In the genomic region with DNA sequence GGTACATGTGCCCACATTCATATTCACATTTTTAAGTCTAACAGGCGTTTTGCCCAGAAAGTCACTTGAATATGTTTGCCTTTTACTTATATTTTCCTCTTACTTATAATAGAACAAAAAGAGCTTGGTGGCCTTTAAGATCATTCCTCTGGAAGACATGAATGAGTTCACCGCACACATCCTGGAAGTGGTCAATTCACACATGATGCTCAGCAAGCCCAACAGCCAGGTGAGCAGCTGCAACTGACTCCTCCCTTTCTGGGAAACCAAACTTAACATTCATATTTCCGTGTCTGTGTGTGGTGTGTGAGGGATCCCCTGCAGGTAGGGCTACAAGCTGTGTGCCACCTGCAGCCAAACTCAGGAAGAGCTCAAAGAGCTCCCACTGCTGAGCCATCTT, we compare ENCODE assay signal across 23 mouse cellular contexts. TPM values are rescaled to one million over a fixed set of nuclear protein-coding genes. Genes with fewer than 3 reads are reported as not detected.
DNase-seq lines count a peak whose midpoint lies in the region; ATAC-seq and TF ChIP-seq lines count a peak whose summit lies in the region.
"Had no signal": no experiment of that assay in that cellular context is flagged by ENCODE, and none has a peak within 500 bp of the region (broad histone marks: within the 10 kb centered on the region; RNA-seq: fewer than 3 reads in every experiment).

No protein-coding gene starts in this region.

- TF ChIP-seq CTCF in midbrain, postnatal 0 days (IDR thresholded peaks at IDR 0.05): no peak
- TF ChIP-seq CTCF in CH12.LX (conservative IDR thresholded peaks at IDR 0.05 in 1 of 2, IDR thresholded peaks at IDR 0.05 in 1 of 2; ENCODE audit: low read depth in 2 of 2, low read length in 2 of 2): no peak

- no peak overlapping the region for H3K27ac ChIP-seq in midbrain, embryonic 11.5 days (ENCODE audit: low read depth, low read length)
- no peak overlapping the region for H3K27ac ChIP-seq in midbrain, postnatal 0 days (ENCODE audit: low read depth, low read length)
- no peak overlapping the region for H3K27ac ChIP-seq in CH12.LX (ENCODE audit: insufficient read depth, low read depth)
- H3K27ac ChIP-seq in liver, embryonic 11.5 days (ENCODE audit: low read depth, low read length): no peak overlapping the region
- H3K27ac ChIP-seq: embryonic facial prominence, embryonic 10.5 days; embryonic facial prominence, embryonic 12.5 days; forebrain, embryonic 13.5 days; forebrain, embryonic 15.5 days had no signal

- H3K4me1 ChIP-seq in midbrain, embryonic 11.5 days (ENCODE audit: control insufficient read depth, insufficient read depth, low read length): no peaks in the 10 kb centered on the region
- H3K4me1 ChIP-seq in midbrain, postnatal 0 days (ENCODE audit: insufficient read depth, low read length): no peaks in the 10 kb centered on the region
- H3K4me1 ChIP-seq in CH12.LX (ENCODE audit: control insufficient read depth in 1 of 2, insufficient read depth in 2 of 2): peaks cover 16 to 58% of the 10 kb centered on the region in 2 experiments
- H3K4me1 ChIP-seq in liver, embryonic 11.5 days (replicated peaks; ENCODE audit: control insufficient read depth, insufficient read depth, low read length): no peaks in the 10 kb centered on the region
- H3K4me1 ChIP-seq: embryonic facial prominence, embryonic 10.5 days; embryonic facial prominence, embryonic 12.5 days; forebrain, embryonic 13.5 days; forebrain, embryonic 15.5 days had no signal

- H3K4me3 ChIP-seq in midbrain, embryonic 11.5 days (ENCODE audit: low read depth, low read length): no peak overlapping the region
- no peak overlapping the region for H3K4me3 ChIP-seq in midbrain, postnatal 0 days (ENCODE audit: low read depth, low read length)
- no peak overlapping the region for H3K4me3 ChIP-seq in CH12.LX (replicated peaks in 1 of 3; ENCODE audit: low read depth in 2 of 3, low read length in 2 of 3, poor library complexity in 1 of 3)
- H3K4me3 ChIP-seq in liver, embryonic 11.5 days (ENCODE audit: low read depth, low read length): no peak overlapping the region
- H3K4me3 ChIP-seq: embryonic facial prominence, embryonic 10.5 days; embryonic facial prominence, embryonic 12.5 days; forebrain, embryonic 13.5 days; forebrain, embryonic 15.5 days had no signal

- in situ Hi-C loops in CH12.LX (cut with MboI; ENCODE audit: low pct_ligation_motif_present, low pct_unique_long_range_greater_than_20kb, low sequenced_read_pairs): loop anchor here (5.0 kb wide), 1 partner anchor 42 kb away; no protein-coding TSS in a partner anchor

- H3K27me3 ChIP-seq in midbrain, embryonic 11.5 days (ENCODE audit: control insufficient read depth, insufficient read depth, low read length): no peaks in the 10 kb centered on the region
- no peaks in the 10 kb centered on the region for H3K27me3 ChIP-seq in midbrain, postnatal 0 days (ENCODE audit: insufficient read depth, low read length)
- no peaks in the 10 kb centered on the region for H3K27me3 ChIP-seq in CH12.LX (replicated peaks)
- H3K27me3 ChIP-seq in liver, embryonic 11.5 days (replicated peaks; ENCODE audit: control insufficient read depth, insufficient read depth, low read length): no peaks in the 10 kb centered on the region
- H3K27me3 ChIP-seq: embryonic facial prominence, embryonic 12.5 days; forebrain, embryonic 13.5 days; forebrain, embryonic 15.5 days had no signal

- TF ChIP-seq RAD21 in CH12.LX (IDR thresholded peaks at IDR 0.05; ENCODE audit: low read depth, low read length): no peak

- 94% methylated on average over 3 of the region's 3 CpGs for WGBS in midbrain, embryonic 11.5 days
- WGBS in midbrain, postnatal 0 days: 80% methylated on average over 3 of the region's 3 CpGs
- 86% methylated on average over 3 of the region's 3 CpGs for WGBS in liver, embryonic 11.5 days

- ATAC-seq in midbrain, embryonic 11.5 days (ENCODE audit: low FRiP score): no peak
- ATAC-seq in midbrain, postnatal 0 days (ENCODE audit: low FRiP score): no peak
- ATAC-seq in activated CD4-positive, CD25-positive, alpha-beta regulatory T cell, adult 4 months: peak; percentile 19
- no peak for ATAC-seq in liver, embryonic 11.5 days (replicated peaks; ENCODE audit: low FRiP score)
- ATAC-seq: forebrain, embryonic 13.5 days; forebrain, embryonic 15.5 days; forebrain, postnatal 0 days had no signal

- no peak overlapping the region for H3K4me2 ChIP-seq in midbrain, embryonic 11.5 days
- H3K4me2 ChIP-seq in midbrain, postnatal 0 days (ENCODE audit: low read depth, low read length, poor library complexity, severe bottlenecking): no peak overlapping the region
- H3K4me2 ChIP-seq in CH12.LX (ENCODE audit: insufficient read depth, low read depth, poor library complexity, severe bottlenecking): no peak overlapping the region
- no peak overlapping the region for H3K4me2 ChIP-seq in liver, embryonic 11.5 days
- H3K4me2 ChIP-seq: embryonic facial prominence, embryonic 12.5 days; forebrain, embryonic 13.5 days; forebrain, embryonic 15.5 days had no signal

- DNase-seq in midbrain, embryonic 11.5 days (ENCODE audit: low spot score, missing footprints): peak; percentile 12
- DNase-seq in midbrain, postnatal 0 days (ENCODE audit: low spot score): no peak
- no peak for DNase-seq in CH12.LX (ENCODE audit: extremely low read depth)
- peak; percentile 51 for DNase-seq in naive thymus-derived CD4-positive, alpha-beta T cell, adult 2 months (ENCODE audit: low read depth)
- no peak for DNase-seq in liver, embryonic 11.5 days (ENCODE audit: low spot score)
- DNase-seq in heart, postnatal 14 days: no peak
- no peak for DNase-seq in kidney, adult 11 months
- DNase-seq: adrenal gland, adult 2 months; adrenal gland, postnatal 10 days; adrenal gland, postnatal 25 days; B cell, adult 2 months; cerebellum, adult 11 months; cerebellum, adult 18-20 months; cerebellum, adult 8-10 months; cerebellum, adult 9-11 months; cerebellum, postnatal 14 days; cerebellum, postnatal 36 days; forebrain, postnatal 0 days had no signal

- H3K9ac ChIP-seq in midbrain, embryonic 11.5 days (ENCODE audit: low read length): no peak overlapping the region
- H3K9ac ChIP-seq in midbrain, postnatal 0 days (replicated peaks; ENCODE audit: low read length, poor library complexity, severe bottlenecking): no peak overlapping the region
- no peak overlapping the region for H3K9ac ChIP-seq in CH12.LX (ENCODE audit: insufficient read depth, low read depth)
- H3K9ac ChIP-seq in liver, embryonic 11.5 days (ENCODE audit: low read depth, low read length): no peak overlapping the region
- H3K9ac ChIP-seq: embryonic facial prominence, embryonic 12.5 days; forebrain, embryonic 13.5 days; forebrain, embryonic 15.5 days; forebrain, postnatal 0 days had no signal

- TF ChIP-seq EP300 in CH12.LX (IDR thresholded peaks at IDR 0.05; ENCODE audit: low read length): no peak

- no peaks in the 10 kb centered on the region for H3K9me3 ChIP-seq in midbrain, embryonic 11.5 days (ENCODE audit: control insufficient read depth, low read length)
- no peaks in the 10 kb centered on the region for H3K9me3 ChIP-seq in midbrain, postnatal 0 days (ENCODE audit: low read length)
- H3K9me3 ChIP-seq in CH12.LX (replicated peaks; ENCODE audit: low read length): no peaks in the 10 kb centered on the region
- H3K9me3 ChIP-seq in liver, embryonic 11.5 days (ENCODE audit: control insufficient read depth, low read length): no peaks in the 10 kb centered on the region
- H3K9me3 ChIP-seq: embryonic facial prominence, embryonic 10.5 days; embryonic facial prominence, embryonic 12.5 days; forebrain, embryonic 13.5 days; forebrain, embryonic 15.5 days had no signal

- 0 out of 2 replicates have a peak, but pooled peaks have one; percentile 27 for TF ChIP-seq POLR2A in CH12.LX (IDR thresholded peaks at IDR 0.05; ENCODE audit: low read depth, low read length)

- H3K79me2 ChIP-seq in CH12.LX (replicated peaks; ENCODE audit: control insufficient read depth, extremely low read depth, insufficient read depth, poor library complexity, severe bottlenecking): peaks cover 10% of the 10 kb centered on the region

- dilution Hi-C loops in CH12.LX (cut with MboI; ENCODE audit: extremely low pct_ligation_motif_present, extremely low pct_unique_long_range_greater_than_20kb, low sequenced_read_pairs): no loop called here

- peaks cover 37% of the 10 kb centered on the region for H3K36me3 ChIP-seq in midbrain, embryonic 11.5 days (ENCODE audit: control insufficient read depth, insufficient read depth, low read length)
- peaks cover 40% of the 10 kb centered on the region for H3K36me3 ChIP-seq in midbrain, postnatal 0 days (ENCODE audit: insufficient read depth, low read length)
- peaks cover 67 to 90% of the 10 kb centered on the region in 2 experiments for H3K36me3 ChIP-seq in CH12.LX (replicated peaks in 1 of 2; ENCODE audit: control insufficient read depth in 1 of 2, insufficient read depth in 1 of 2, low read length in 1 of 2)
- peaks cover 86% of the 10 kb centered on the region for H3K36me3 ChIP-seq in liver, embryonic 11.5 days (ENCODE audit: control insufficient read depth, insufficient read depth, low read length)

- intact Hi-C loops in heart, postnatal 14 days (cut with DNase I): no loop called here

RNA-seq across cellular contexts. Expression of gene Rpa2, which starts 6.8 kb away (rescaled TPM):
- 164 TPM in 2 replicates for polyA plus RNA-seq in midbrain, embryonic 11.5 days (2014; fragmentation: Nextera tagmentation; extraction: Ambion mirVana)
- 17.1 and 18.9 TPM in 2 replicates for total RNA-seq in midbrain, postnatal 0 days (2014; rRNA removed)
- 28.4 and 29.8 TPM in 2 replicates for polyA plus RNA-seq in midbrain, postnatal 0 days (2015; fragmentation: Nextera tagmentation; extraction: Ambion mirVana)
- total RNA-seq in CH12.LX (2012; rRNA removed) (80.2 and 108 TPM in 2 replicates), CH12.LX (2014; rRNA removed) (142 and 157 TPM in 2 replicates)
- 97.9 and 103 TPM in 2 replicates for polyA plus RNA-seq in CH12.LX (2012; ENCODE audit: insufficient read length, low read depth)
- 10 to 100 TPM; 54.6 to 80.3 TPM for polyA plus RNA-seq in activated CD4-positive, CD25-positive, alpha-beta regulatory T cell, adult 4 months (2017; shearing (Covaris generic))
- 156 and 165 TPM in 2 replicates for polyA plus RNA-seq in liver, embryonic 11.5 days (2014; fragmentation: Nextera tagmentation; extraction: Ambion mirVana)
- 10 to 100 TPM; 11.2 to 12.4 TPM for total RNA-seq in heart, postnatal 14 days (2021)

RNA-seq across cellular contexts. Expression of gene Smpdl3b, which starts 17.9 kb away (rescaled TPM):
- 2.1 and 2.4 TPM in 2 replicates for polyA plus RNA-seq in midbrain, embryonic 11.5 days (2014; fragmentation: Nextera tagmentation; extraction: Ambion mirVana)
- total RNA-seq in midbrain, postnatal 0 days (2014; rRNA removed): 0.47 and 1.3 TPM in 2 replicates
- polyA plus RNA-seq in midbrain, postnatal 0 days (2015; fragmentation: Nextera tagmentation; extraction: Ambion mirVana): 1.1 and 1.2 TPM in 2 replicates
- total RNA-seq in CH12.LX (2012; rRNA removed): 20.9 and 24.0 TPM in 2 replicates
- total RNA-seq in CH12.LX (2014; rRNA removed): 3.6 and 4.6 TPM in 2 replicates
- 2.9 TPM in 2 replicates for polyA plus RNA-seq in CH12.LX (2012; ENCODE audit: insufficient read length, low read depth)
- 1 to 10 TPM; 2.7 to 4.4 TPM for polyA plus RNA-seq in activated CD4-positive, CD25-positive, alpha-beta regulatory T cell, adult 4 months (2017; shearing (Covaris generic))
- polyA plus RNA-seq in liver, embryonic 11.5 days (2014; fragmentation: Nextera tagmentation; extraction: Ambion mirVana): 2.9 and 3.2 TPM in 2 replicates
- total RNA-seq in heart, postnatal 14 days (2021): under 1 TPM; 0.71 to 0.98 TPM

RNA-seq across cellular contexts. Expression of gene Themis2, which starts 21.3 kb away (rescaled TPM):
- polyA plus RNA-seq in midbrain, embryonic 11.5 days (2014; fragmentation: Nextera tagmentation; extraction: Ambion mirVana): 1.1 TPM in 2 replicates
- 0.28 and 0.49 TPM in 2 replicates for total RNA-seq in midbrain, postnatal 0 days (2014; rRNA removed)
- 0.49 and 0.75 TPM in 2 replicates for polyA plus RNA-seq in midbrain, postnatal 0 days (2015; fragmentation: Nextera tagmentation; extraction: Ambion mirVana)
- total RNA-seq in CH12.LX (2012; rRNA removed) (14.2 and 17.1 TPM in 2 replicates), CH12.LX (2014; rRNA removed) (9.3 and 10.2 TPM in 2 replicates)
- polyA plus RNA-seq in CH12.LX (2012; ENCODE audit: insufficient read length, low read depth): 30.7 and 35.7 TPM in 2 replicates
- polyA plus RNA-seq in activated CD4-positive, CD25-positive, alpha-beta regulatory T cell, adult 4 months (2017; shearing (Covaris generic)): 1 to 10 TPM in 1 of 2 experiments, under 1 TPM in 1; 0.91 to 1.0 TPM
- 2.7 and 3.3 TPM in 2 replicates for polyA plus RNA-seq in liver, embryonic 11.5 days (2014; fragmentation: Nextera tagmentation; extraction: Ambion mirVana)
- total RNA-seq in heart, postnatal 14 days (2021): 1 to 10 TPM; 1.5 to 1.8 TPM

RNA-seq across cellular contexts. Expression of gene Xkr8, which starts 42.6 kb away (rescaled TPM):
- polyA plus RNA-seq in midbrain, embryonic 11.5 days (2014; fragmentation: Nextera tagmentation; extraction: Ambion mirVana): 3.5 and 4.5 TPM in 2 replicates
- 6.2 and 7.1 TPM in 2 replicates for total RNA-seq in midbrain, postnatal 0 days (2014; rRNA removed)
- polyA plus RNA-seq in midbrain, postnatal 0 days (2015; fragmentation: Nextera tagmentation; extraction: Ambion mirVana): 6.4 and 6.9 TPM in 2 replicates
- total RNA-seq in CH12.LX (2012; rRNA removed): 6.2 and 8.6 TPM in 2 replicates
- 3.7 and 3.8 TPM in 2 replicates for total RNA-seq in CH12.LX (2014; rRNA removed)
- polyA plus RNA-seq in CH12.LX (2012; ENCODE audit: insufficient read length, low read depth): 4.9 and 5.5 TPM in 2 replicates
- 1 to 10 TPM; 2.2 to 4.0 TPM for polyA plus RNA-seq in activated CD4-positive, CD25-positive, alpha-beta regulatory T cell, adult 4 months (2017; shearing (Covaris generic))
- polyA plus RNA-seq in liver, embryonic 11.5 days (2014; fragmentation: Nextera tagmentation; extraction: Ambion mirVana): 5.1 and 7.7 TPM in 2 replicates
- 1 to 10 TPM; 1.9 to 2.0 TPM for total RNA-seq in heart, postnatal 14 days (2021)

Comparison
In these comparisons a context has a peak if more than half of its experiments do, and no peak if none do; other contexts are left out.
1. DNase-seq: peak in midbrain, embryonic 11.5 days (single experiment) and naive thymus-derived CD4-positive, alpha-beta T cell, adult 2 months (single experiment); none in midbrain, postnatal 0 days (single experiment), CH12.LX (single experiment), liver, embryonic 11.5 days (single experiment), heart, postnatal 14 days (0 of 2) and kidney, adult 11 months (single experiment).